8 mouse cellular contexts compared by ENCODE assay signal in genomic region chr9:106159237-106159636, GRCm38 (mm10). TPM values are rescaled to one million over a fixed set of nuclear protein-coding genes. Genes with fewer than 3 reads are reported as not detected.
DNase-seq lines count a peak whose midpoint lies in the region; ATAC-seq lines count a peak whose summit lies in the region.

No protein-coding gene starts in this region.

- H3K27me3 ChIP-seq in heart, embryonic 16.5 days (ENCODE audit: control insufficient read depth, insufficient read depth, low read length), result no peaks in the 10 kb centered on the region
- no peaks in the 10 kb centered on the region for H3K27me3 ChIP-seq in hindbrain, embryonic 15.5 days
- H3K27me3 ChIP-seq in midbrain, embryonic 13.5 days, result no peaks in the 10 kb centered on the region

- H3K27ac ChIP-seq in heart, embryonic 16.5 days (ENCODE audit: low read length), result no peak overlapping the region
- peak overlapping the region; percentile 82; the same call in 1 of the 2 replicates for H3K27ac ChIP-seq in brown adipose tissue, adult 24 weeks (replicated peaks; ENCODE audit: low read depth, low read length)
- peak overlapping the region; percentile 100; the same call in 1 of the 2 replicates for H3K27ac ChIP-seq in hindbrain, embryonic 15.5 days (replicated peaks)
- H3K27ac ChIP-seq in midbrain, embryonic 13.5 days, result peak overlapping the region; percentile 39; the same call in 1 of the 2 replicates

- DNase-seq in heart, adult 11 months, result no peak
- no peak for DNase-seq in ovary, adult 18-20 months (ENCODE audit: low spot score)
- DNase-seq in right cerebral cortex, postnatal 14 days, result no peak
- DNase-seq in testis, postnatal 10 days (ENCODE audit: low spot score), result no peak

- no peaks in the 10 kb centered on the region for H3K36me3 ChIP-seq in heart, embryonic 16.5 days (ENCODE audit: control insufficient read depth, insufficient read depth)
- H3K36me3 ChIP-seq in hindbrain, embryonic 15.5 days, result no peaks in the 10 kb centered on the region; the same call in 1 of the 2 replicates
- peaks cover 9% of the 10 kb centered on the region for H3K36me3 ChIP-seq in midbrain, embryonic 13.5 days

- H3K4me2 ChIP-seq in heart, embryonic 16.5 days (ENCODE audit: low read depth, low read length), result peak overlapping the region; percentile 65; the same call in 1 of the 2 replicates
- peak overlapping the region; percentile 65 for H3K4me2 ChIP-seq in hindbrain, embryonic 15.5 days
- H3K4me2 ChIP-seq in midbrain, embryonic 13.5 days (replicated peaks), result peak overlapping the region; percentile 71

- H3K9ac ChIP-seq in heart, embryonic 16.5 days (ENCODE audit: low read length), result no peak overlapping the region
- H3K9ac ChIP-seq in hindbrain, embryonic 15.5 days, result no peak overlapping the region
- H3K9ac ChIP-seq in midbrain, embryonic 13.5 days (replicated peaks), result no peak overlapping the region

- ATAC-seq in heart, embryonic 16.5 days (replicated peaks; ENCODE audit: extremely low read depth, insufficient read depth, low FRiP score), result no peak
- no peak for ATAC-seq in hindbrain, embryonic 15.5 days (ENCODE audit: low FRiP score, low read depth)
- no peak for ATAC-seq in midbrain, embryonic 13.5 days

- H3K4me1 ChIP-seq in heart, embryonic 16.5 days (ENCODE audit: control insufficient read depth, insufficient read depth, low read length), result peaks cover 5% of the 10 kb centered on the region; the same call in 1 of the 2 replicates
- H3K4me1 ChIP-seq in brown adipose tissue, adult 24 weeks (ENCODE audit: control insufficient read depth, insufficient read depth, insufficient read length, low read length), result peaks cover 9% of the 10 kb centered on the region; the same call in 1 of the 2 replicates
- peaks cover 26% of the 10 kb centered on the region for H3K4me1 ChIP-seq in hindbrain, embryonic 15.5 days (replicated peaks)
- peaks cover 52% of the 10 kb centered on the region for H3K4me1 ChIP-seq in midbrain, embryonic 13.5 days (replicated peaks)

- H3K9me3 ChIP-seq in heart, embryonic 16.5 days (replicated peaks; ENCODE audit: control insufficient read depth, low read length), result no peaks in the 10 kb centered on the region
- no peaks in the 10 kb centered on the region for H3K9me3 ChIP-seq in hindbrain, embryonic 15.5 days
- no peaks in the 10 kb centered on the region for H3K9me3 ChIP-seq in midbrain, embryonic 13.5 days

- no peak overlapping the region for H3K4me3 ChIP-seq in heart, embryonic 16.5 days (ENCODE audit: low read length)
- H3K4me3 ChIP-seq in brown adipose tissue, adult 24 weeks (ENCODE audit: insufficient read depth, low read depth, low read length), result no peak overlapping the region
- peak overlapping the region; percentile 65; the same call in 1 of the 2 replicates for H3K4me3 ChIP-seq in hindbrain, embryonic 15.5 days
- no peak overlapping the region for H3K4me3 ChIP-seq in midbrain, embryonic 13.5 days (replicated peaks)

- 80% methylated on average over 9 of the region's 9 CpGs for WGBS in heart, embryonic 16.5 days
- WGBS in hindbrain, embryonic 15.5 days, result 85% methylated on average over 9 of the region's 9 CpGs
- WGBS in midbrain, embryonic 13.5 days, result 83% methylated on average over 9 of the region's 9 CpGs

RNA-seq across cellular contexts. Expression of gene Glyctk, which starts 1.3 kb away (rescaled TPM):
- 1.2 TPM in 2 replicates for polyA plus RNA-seq in heart, embryonic 16.5 days (2015; fragmentation: Nextera tagmentation; extraction: Ambion mirVana)
- 1.3 and 2.2 TPM in 2 replicates for polyA plus RNA-seq in brown adipose tissue, adult 24 weeks (2012; ENCODE audit: insufficient read depth, insufficient read length, missing spikeins)
- 2.8 TPM in 2 replicates for polyA plus RNA-seq in hindbrain, embryonic 15.5 days (2015; fragmentation: Nextera tagmentation; extraction: Ambion mirVana)
- 10.1 TPM in 2 replicates for polyA plus RNA-seq in midbrain, embryonic 13.5 days (2015; fragmentation: Nextera tagmentation; extraction: Ambion mirVana)

RNA-seq across cellular contexts. Expression of gene Wdr82, which starts 11.5 kb away (rescaled TPM):
- 17.6 and 18.2 TPM in 2 replicates for polyA plus RNA-seq in heart, embryonic 16.5 days (2015; fragmentation: Nextera tagmentation; extraction: Ambion mirVana)
- 19.7 and 20.3 TPM in 2 replicates for polyA plus RNA-seq in brown adipose tissue, adult 24 weeks (2012; ENCODE audit: insufficient read depth, insufficient read length, missing spikeins)
- polyA plus RNA-seq in hindbrain, embryonic 15.5 days (2015; fragmentation: Nextera tagmentation; extraction: Ambion mirVana), result 35.9 and 36.6 TPM in 2 replicates
- 36.0 and 42.5 TPM in 2 replicates for polyA plus RNA-seq in midbrain, embryonic 13.5 days (2015; fragmentation: Nextera tagmentation; extraction: Ambion mirVana)

RNA-seq across cellular contexts. Expression of gene Ppm1m, which starts 40.3 kb away (rescaled TPM):
- 25.0 and 27.7 TPM in 2 replicates for polyA plus RNA-seq in heart, embryonic 16.5 days (2015; fragmentation: Nextera tagmentation; extraction: Ambion mirVana)
- polyA plus RNA-seq in brown adipose tissue, adult 24 weeks (2012; ENCODE audit: insufficient read depth, insufficient read length, missing spikeins), result 104 and 137 TPM in 2 replicates
- 17.6 and 21.2 TPM in 2 replicates for polyA plus RNA-seq in hindbrain, embryonic 15.5 days (2015; fragmentation: Nextera tagmentation; extraction: Ambion mirVana)
- polyA plus RNA-seq in midbrain, embryonic 13.5 days (2015; fragmentation: Nextera tagmentation; extraction: Ambion mirVana), result 16.7 and 16.9 TPM in 2 replicates

RNA-seq across cellular contexts. Expression of gene Twf2, which starts 43.7 kb away (rescaled TPM):
- 55.7 and 61.6 TPM in 2 replicates for polyA plus RNA-seq in heart, embryonic 16.5 days (2015; fragmentation: Nextera tagmentation; extraction: Ambion mirVana)
- polyA plus RNA-seq in brown adipose tissue, adult 24 weeks (2012; ENCODE audit: insufficient read depth, insufficient read length, missing spikeins), result 13.6 and 19.5 TPM in 2 replicates
- 50.5 and 52.0 TPM in 2 replicates for polyA plus RNA-seq in hindbrain, embryonic 15.5 days (2015; fragmentation: Nextera tagmentation; extraction: Ambion mirVana)
- polyA plus RNA-seq in midbrain, embryonic 13.5 days (2015; fragmentation: Nextera tagmentation; extraction: Ambion mirVana), result 52.2 and 53.3 TPM in 2 replicates
